11 mouse cellular contexts compared by ENCODE assay signal in genomic region chr10:95879983-95880934, GRCm38 (mm10). TPM values are rescaled to one million over a fixed set of nuclear protein-coding genes. Genes with fewer than 3 reads are reported as not detected.
DNase-seq lines count a peak whose midpoint lies in the region; ATAC-seq and TF ChIP-seq lines count a peak whose summit lies in the region.
"Had no signal": no experiment of that assay in that cellular context is flagged by ENCODE, and none has a peak within 500 bp of the region (broad histone marks: within the 10 kb centered on the region; RNA-seq: fewer than 3 reads in every experiment).

No protein-coding gene starts in this region.

- no peaks in the 10 kb centered on the region for H3K4me1 ChIP-seq in liver, adult 2 months (ENCODE audit: control insufficient read depth, insufficient read depth, low read length)
- H3K4me1 ChIP-seq in CH12.LX (ENCODE audit: control insufficient read depth in 1 of 2, insufficient read depth in 2 of 2), result no peaks in the 10 kb centered on the region

- H3K36me3 ChIP-seq in liver, adult 2 months (ENCODE audit: control insufficient read depth, insufficient read depth, low read length), result no peaks in the 10 kb centered on the region
- no peaks in the 10 kb centered on the region for H3K36me3 ChIP-seq in CH12.LX (replicated peaks in 1 of 2; ENCODE audit: control insufficient read depth in 1 of 2, insufficient read depth in 1 of 2, low read length in 1 of 2)

- peaks cover 2% of the 10 kb centered on the region for H3K9me3 ChIP-seq in CH12.LX (replicated peaks; ENCODE audit: low read length)

- peak overlapping the region; percentile 55; the same call in 1 of the 2 replicates for H3K4me2 ChIP-seq in CH12.LX (ENCODE audit: insufficient read depth, low read depth, poor library complexity, severe bottlenecking)

- TF ChIP-seq POLR2A in liver, adult 2 months (IDR thresholded peaks at IDR 0.05; ENCODE audit: extremely low read depth, insufficient read depth, low read length), result no peak
- peak; percentile 53 for TF ChIP-seq POLR2A in CH12.LX (IDR thresholded peaks at IDR 0.05; ENCODE audit: low read depth, low read length)

- no peak for TF ChIP-seq EP300 in CH12.LX (IDR thresholded peaks at IDR 0.05; ENCODE audit: low read length)

- no peaks in the 10 kb centered on the region for H3K27me3 ChIP-seq in liver, adult 2 months (ENCODE audit: control insufficient read depth, insufficient read depth, low read length)
- H3K27me3 ChIP-seq in CH12.LX (replicated peaks), result no peaks in the 10 kb centered on the region

- in situ Hi-C loops in CH12.LX (cut with MboI; ENCODE audit: low pct_ligation_motif_present, low pct_unique_long_range_greater_than_20kb, low sequenced_read_pairs), result loop anchor here (25.0 kb wide), 2 partner anchors 793 to 893 kb away; no protein-coding TSS in a partner anchor

- no peak overlapping the region for H3K9ac ChIP-seq in liver, adult 2 months (ENCODE audit: low read depth, low read length)
- peak overlapping the region; percentile 37; the same call in 1 of the 2 replicates for H3K9ac ChIP-seq in CH12.LX (ENCODE audit: insufficient read depth, low read depth)

- peak; percentile 83 to 87 for ATAC-seq in hematopoietic stem cell, adult 5-6 weeks (replicated peaks in 1 of 2; ENCODE audit: insufficient read depth in 1 of 2, low FRiP score in 2 of 2, low TSS enrichment in 1 of 2, low read depth in 1 of 2, poor library complexity in 2 of 2, severe bottlenecking in 2 of 2)
- peak; percentile 47 for ATAC-seq in megakaryocyte-erythroid progenitor cell, adult 5-6 weeks (replicated peaks; ENCODE audit: low FRiP score, low TSS enrichment, poor library complexity, severe bottlenecking)

- no peak for DNase-seq in liver, adult 2 months (ENCODE audit: extremely low read depth, low read depth, low spot score)
- DNase-seq in liver, result no peak
- DNase-seq in CH12.LX (ENCODE audit: extremely low read depth), result peak; percentile 67
- no peak for DNase-seq in right cerebral cortex, adult 2 months (ENCODE audit: low spot score in 2 of 2)
- DNase-seq in left cerebral cortex, adult 11 months (ENCODE audit: low spot score), result no peak
- DNase-seq in neural tube, embryonic 10.5 days (ENCODE audit: extremely low spot score, low spot score), result no peak
- DNase-seq: kidney, postnatal 10 days; left cerebral cortex, postnatal 4 days had no signal

- no peak overlapping the region for H3K27ac ChIP-seq in liver, adult 2 months (replicated peaks; ENCODE audit: insufficient read depth, low read depth, low read length)
- H3K27ac ChIP-seq in CH12.LX (ENCODE audit: insufficient read depth, low read depth), result peak overlapping the region; percentile 40

- H3K79me2 ChIP-seq in liver, adult 2 months (ENCODE audit: control insufficient read depth, insufficient read depth, low read length), result no peaks in the 10 kb centered on the region
- H3K79me2 ChIP-seq in CH12.LX (replicated peaks; ENCODE audit: control insufficient read depth, extremely low read depth, insufficient read depth, poor library complexity, severe bottlenecking), result no peaks in the 10 kb centered on the region

- H3K4me3 ChIP-seq in liver, adult 2 months (ENCODE audit: insufficient read depth, low read depth, low read length), result 0 out of 2 replicates have a peak overlapping the region, but pooled peaks have one; percentile 4
- H3K4me3 ChIP-seq in CH12.LX (replicated peaks in 1 of 3; ENCODE audit: low read depth in 2 of 3, low read length in 2 of 3, poor library complexity in 1 of 3), result peak overlapping the region; percentile 55 to 72 (median 63)

- TF ChIP-seq CTCF in liver, adult 2 months (IDR thresholded peaks at IDR 0.05; ENCODE audit: low read depth, low read length), result no peak
- TF ChIP-seq CTCF in CH12.LX (conservative IDR thresholded peaks at IDR 0.05 in 1 of 2, IDR thresholded peaks at IDR 0.05 in 1 of 2; ENCODE audit: low read depth in 2 of 2, low read length in 2 of 2), result no peak

- 90% methylated on average over 17 of the region's 17 CpGs for WGBS in liver, adult 2 months

- no peak for TF ChIP-seq RAD21 in CH12.LX (IDR thresholded peaks at IDR 0.05; ENCODE audit: low read depth, low read length)

- dilution Hi-C loops in CH12.LX (cut with MboI; ENCODE audit: extremely low pct_ligation_motif_present, extremely low pct_unique_long_range_greater_than_20kb, low sequenced_read_pairs), result no loop called here

TF ChIP-seq in CH12.LX, 34 proteins besides CTCF, POLR2A, EP300 and RAD21:
- peak; percentile 81 for TF ChIP-seq ZNF384 (IDR thresholded peaks at IDR 0.05; ENCODE audit: low read depth, low read length)
- 0 out of 2 replicates have a peak, but pooled peaks have one; percentile 14 for TF ChIP-seq TCF12 (IDR thresholded peaks at IDR 0.05; ENCODE audit: low read depth, low read length)
- 0 out of 2 replicates have a peak, but pooled peaks have one; percentile 7 for TF ChIP-seq SIN3A (IDR thresholded peaks at IDR 0.05; ENCODE audit: low read length)
- no peak for TF ChIP-seq SMC3 (IDR thresholded peaks at IDR 0.05; ENCODE audit: low read depth, low read length)
- TF ChIP-seq MEF2A (IDR thresholded peaks at IDR 0.05; ENCODE audit: borderline replicate concordance, low read depth, low read length), result no peak
- TF ChIP-seq ZC3H11A (IDR thresholded peaks at IDR 0.05; ENCODE audit: low read depth, low read length), result no peak
- peak; percentile 69; the same call in 1 of the 2 replicates for TF ChIP-seq ELF1 (IDR thresholded peaks at IDR 0.05; ENCODE audit: low read depth, low read length)
- 0 out of 2 replicates have a peak, but pooled peaks have one; percentile 11 for TF ChIP-seq MAZ (IDR thresholded peaks at IDR 0.05; ENCODE audit: low read depth, low read length)
- TF ChIP-seq HCFC1 (IDR thresholded peaks at IDR 0.05; ENCODE audit: low read depth, low read length), result peak; percentile 69

RNA-seq across cellular contexts. Expression of gene Gm33543, which starts 37.5 kb away (rescaled TPM):
- 24.2 and 31.1 TPM in 2 replicates for total RNA-seq in liver, adult 2 months (2014; rRNA removed)
- polyA plus RNA-seq in liver, adult 2 months (2012; rRNA removed), result 4.6 and 7.3 TPM in 2 replicates
- total RNA-seq in CH12.LX (2012; rRNA removed), result not detected in 2 replicates
- not detected in 2 replicates for total RNA-seq in CH12.LX (2014; rRNA removed)
- not detected in 2 replicates for polyA plus RNA-seq in CH12.LX (2012; ENCODE audit: insufficient read length, low read depth)
- total RNA-seq in hematopoietic stem cell, adult 5-6 weeks (2017), result not detected in 2 replicates
- not detected in 2 replicates for total RNA-seq in megakaryocyte-erythroid progenitor cell, adult 5-6 weeks (2014; fragmentation: Nextera tagmentation)
- not detected in 2 replicates for total RNA-seq in megakaryocyte-erythroid progenitor cell, adult 5-6 weeks (2017)
- total RNA-seq: left cerebral cortex, postnatal 4 days had no signal
- polyA plus RNA-seq: heart, embryonic 16.5 days had no signal

Comparison
In these comparisons a context has a peak if more than half of its experiments do, and no peak if none do; other contexts are left out.
1. RNA of gene Gm33543, which starts 37.5 kb away (total RNA-seq): 24.2 to 31.1 TPM in liver, adult 2 months; not detected in CH12.LX, not detected in hematopoietic stem cell, adult 5-6 weeks and not detected in megakaryocyte-erythroid progenitor cell, adult 5-6 weeks; every median in the first group is over 10 times any median in the second.